Mouse (Mus musculus) liver, embryonic 18 days (tissue): ENCODE results near the gene Prdx3. TPM values are rescaled to one million over a fixed set of nuclear protein-coding genes. Genes with fewer than 3 reads are reported as not detected.

ENCODE experiments used
- polyA plus RNA-seq: library from polyadenylated mRNA; depleted of rRNA; stranded (reverse); fragments of >200 nt; gene quantifications from 2 replicates; pipeline ENCODE4 v1.2.3, GENCODE M21; 2012; rRNA removed

Prdx3 gene
- polyA plus RNA-seq: 165 and 168 TPM in 2 replicates

GRCm38 (mm10) chr19:60874064-60874694, at the start of gene Prdx3:
Prdx3 (minus strand) TSS chr19:60874556.

DNA sequence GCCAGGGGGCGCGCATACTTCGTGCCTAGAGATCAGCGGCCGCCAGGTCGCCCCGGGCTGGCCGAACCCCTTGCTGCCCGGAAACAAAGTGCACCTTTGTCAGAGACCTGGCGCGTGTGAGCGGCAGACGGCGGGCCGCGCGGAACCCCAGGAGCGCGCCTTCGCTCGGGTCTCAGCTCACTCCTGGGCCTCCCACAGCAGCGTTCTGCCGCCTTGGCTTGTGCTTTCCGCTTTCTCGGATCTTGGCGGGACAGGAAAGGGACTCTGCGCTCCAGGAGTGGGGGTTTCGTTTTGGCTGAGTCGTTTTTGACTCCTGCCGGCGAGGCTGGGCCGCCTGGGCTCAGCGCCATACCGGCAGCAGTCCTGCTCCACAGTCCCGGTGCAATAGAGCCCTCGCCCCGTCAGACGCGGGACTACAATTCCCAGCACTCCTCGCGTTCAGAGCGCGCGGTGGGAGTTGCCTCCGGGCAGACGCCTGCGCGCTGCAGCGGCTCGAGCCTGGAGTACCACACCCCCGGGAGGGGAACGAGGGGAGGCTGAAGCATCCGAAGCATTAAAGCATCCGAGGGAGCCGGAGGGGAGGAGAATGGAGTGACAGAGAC, 15.5 kb upstream of the Prdx3 start, which contains the start of gene Grk5:
Grk5 (plus strand) TSS at position 36 of the 602 bp plus-strand sequence.

DNA sequence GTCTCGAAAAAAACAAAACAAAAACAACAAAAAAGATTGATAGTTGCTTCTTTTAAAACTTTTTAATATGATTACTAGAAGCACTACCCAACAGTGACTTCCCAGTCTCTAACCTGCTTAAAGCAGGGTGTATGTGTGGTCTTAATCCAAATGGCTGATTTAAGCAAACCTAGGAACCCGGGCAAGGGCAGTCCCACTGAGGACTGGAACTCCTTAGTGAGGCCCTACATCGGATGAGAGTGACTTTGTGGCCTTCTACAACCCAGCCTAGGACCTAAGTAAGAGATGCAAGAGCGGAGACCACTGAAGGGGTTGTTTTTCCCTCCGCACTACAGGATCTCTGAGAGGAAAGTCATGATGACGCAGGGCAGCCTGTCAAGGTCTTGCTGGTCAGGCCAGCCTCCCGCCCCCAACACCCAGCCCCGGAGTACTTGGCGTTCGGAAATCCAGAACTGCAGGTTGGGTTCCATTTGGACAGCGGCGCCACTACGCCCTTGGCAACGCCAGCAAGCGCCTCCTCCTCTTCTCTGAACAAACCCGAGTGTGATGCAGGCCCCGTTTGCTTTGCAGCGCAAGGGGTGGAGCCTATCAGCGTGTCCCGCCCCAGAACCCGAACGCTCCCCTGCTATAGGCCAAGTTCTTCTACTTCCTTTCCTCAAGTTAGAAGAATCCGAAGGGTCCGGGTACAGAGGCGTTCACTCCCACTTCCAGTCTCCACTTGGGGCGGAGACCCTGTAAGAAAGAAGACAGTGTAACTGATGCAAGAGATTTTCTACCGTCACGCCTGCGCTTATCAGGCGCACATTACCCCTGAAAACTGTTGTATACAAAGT, 13.3 kb downstream of the Prdx3 start, which contains the start of gene Sfxn4:
Sfxn4 (minus strand) TSS at position 612 of the 833 bp plus-strand sequence.

Other genes with a start within 250 kb of the Prdx3 start
- 0.31 and 0.34 TPM in 2 replicates for gene Nanos1, start 118.6 kb downstream of the Prdx3 start, polyA plus RNA-seq
- 57.1 and 66.5 TPM in 2 replicates for gene Eif3a, start 83.9 kb downstream of the Prdx3 start, polyA plus RNA-seq
- gene Fam45a, start 63.0 kb downstream of the Prdx3 start, polyA plus RNA-seq: 11.0 and 11.5 TPM in 2 replicates
- 0.73 and 0.97 TPM in 2 replicates for gene Sfxn4, start 13.1 kb downstream of the Prdx3 start, polyA plus RNA-seq
- 0.91 and 0.93 TPM in 2 replicates for gene Grk5, start 15.2 kb upstream of the Prdx3 start, polyA plus RNA-seq